In the genomic region with DNA sequence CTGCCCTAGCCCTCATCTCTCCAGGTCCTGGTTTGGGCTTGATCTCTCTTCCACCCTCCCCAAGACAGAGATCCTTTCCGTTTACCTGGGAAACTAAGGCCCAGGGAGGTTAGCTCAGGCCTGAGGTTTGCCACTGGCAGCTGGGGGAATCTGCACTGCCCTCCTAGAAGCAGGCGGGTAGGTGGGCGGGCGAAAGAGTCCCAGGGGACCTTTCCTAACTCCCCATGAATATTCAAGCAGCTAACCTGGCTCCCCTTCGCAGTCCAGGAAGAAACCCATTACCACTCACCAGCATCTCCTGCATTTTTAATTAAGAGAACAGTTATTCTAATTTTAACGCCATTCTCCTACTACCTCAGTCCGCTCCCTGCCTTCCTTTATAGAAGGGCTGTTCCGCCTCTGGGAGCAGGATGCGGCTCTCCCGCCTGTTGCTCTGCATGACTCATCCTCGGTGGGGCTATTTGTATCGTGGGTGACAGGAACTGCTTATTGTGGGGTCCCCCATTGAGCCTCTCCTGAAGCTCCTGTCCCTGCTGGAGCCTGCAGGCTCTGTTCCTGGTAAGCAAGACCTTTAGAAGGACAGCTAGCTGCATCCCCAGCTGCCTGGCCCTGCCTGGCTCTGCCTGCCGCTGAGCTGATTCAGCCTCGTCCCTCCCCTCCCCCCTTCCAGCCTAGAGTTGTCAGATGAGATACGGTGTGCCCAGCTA, we compare ENCODE assay signal across 9 mouse cellular contexts. TPM values are rescaled to one million over a fixed set of nuclear protein-coding genes. Genes with fewer than 3 reads are reported as not detected.
DNase-seq lines count a peak whose midpoint lies in the region; ATAC-seq and TF ChIP-seq lines count a peak whose summit lies in the region.
"Had no signal": no experiment of that assay in that cellular context is flagged by ENCODE, and none has a peak within 500 bp of the region (broad histone marks: within the 10 kb centered on the region; RNA-seq: fewer than 3 reads in every experiment).

No protein-coding gene starts in this region.

- H3K9ac ChIP-seq in ES-E14 (ENCODE audit: insufficient read depth, low read depth, low read length, poor library complexity, severe bottlenecking) = peak overlapping the region; percentile 46; the same call in 1 of the 2 replicates
- no peak overlapping the region for H3K9ac ChIP-seq in forebrain, embryonic 15.5 days (replicated peaks)
- H3K9ac ChIP-seq in midbrain, embryonic 14.5 days (replicated peaks; ENCODE audit: low read length) = peak overlapping the region; percentile 18; the same call in 1 of the 2 replicates

- H3K4me1 ChIP-seq in ES-E14 (ENCODE audit: control insufficient read depth in 2 of 2, insufficient read depth in 2 of 2, low read length in 2 of 2, poor library complexity in 1 of 2) = peaks cover 0 to 26% of the 10 kb centered on the region in 2 experiments; a peak in 2 of 4 replicates
- H3K4me1 ChIP-seq in forebrain, embryonic 15.5 days = peaks cover 7% of the 10 kb centered on the region
- peaks cover 13% of the 10 kb centered on the region for H3K4me1 ChIP-seq in midbrain, embryonic 14.5 days (ENCODE audit: control insufficient read depth, insufficient read depth, low read length)

- no peaks in the 10 kb centered on the region for H3K27me3 ChIP-seq in forebrain, embryonic 15.5 days
- no peaks in the 10 kb centered on the region for H3K27me3 ChIP-seq in midbrain, embryonic 14.5 days (ENCODE audit: control insufficient read depth, insufficient read depth, low read length)

- H3K4me2 ChIP-seq in forebrain, embryonic 15.5 days (replicated peaks) = 0 out of 2 replicates have a peak overlapping the region, but pooled peaks have one; percentile 9
- H3K4me2 ChIP-seq in midbrain, embryonic 14.5 days (ENCODE audit: low read length) = peak overlapping the region; percentile 34

- no peaks in the 10 kb centered on the region for H3K36me3 ChIP-seq in ES-E14 (ENCODE audit: control insufficient read depth, insufficient read depth, low read length, poor library complexity, severe bottlenecking)
- H3K36me3 ChIP-seq in forebrain, embryonic 15.5 days = no peaks in the 10 kb centered on the region
- no peaks in the 10 kb centered on the region for H3K36me3 ChIP-seq in midbrain, embryonic 14.5 days (ENCODE audit: control insufficient read depth, insufficient read depth, low read length)
- H3K36me3 ChIP-seq: G1E had no signal

- in situ Hi-C loops in ES-E14 (cut with MboI; ENCODE audit: low sequenced_read_pairs in 2 of 2, unreplicated experiment in 2 of 2) = no loop called here

- no peaks in the 10 kb centered on the region for H3K9me3 ChIP-seq in ES-E14 (ENCODE audit: control insufficient read depth, insufficient read depth, low read depth, low read length)
- H3K9me3 ChIP-seq in forebrain, embryonic 15.5 days = no peaks in the 10 kb centered on the region
- no peaks in the 10 kb centered on the region for H3K9me3 ChIP-seq in midbrain, embryonic 14.5 days (ENCODE audit: control insufficient read depth, low read length)
- H3K9me3 ChIP-seq: G1E had no signal

- DNase-seq in heart, adult 11 months = peak; percentile 83
- DNase-seq in heart, adult 9 months (ENCODE audit: low spot score in 2 of 2) = no peak
- no peak for DNase-seq in ES-E14 (ENCODE audit: low read depth, low spot score)
- DNase-seq in layer of hippocampus, adult 9-10 months (ENCODE audit: low spot score) = peak; percentile 47
- peak; percentile 76 for DNase-seq in midbrain, embryonic 14.5 days
- DNase-seq in ovary, postnatal 10 days (ENCODE audit: low spot score) = no peak

- WGBS in forebrain, embryonic 15.5 days = 13% methylated on average over 15 of the region's 15 CpGs
- WGBS in midbrain, embryonic 14.5 days = 5% methylated on average over 15 of the region's 15 CpGs

- H3K4me3 ChIP-seq in ES-E14 (ENCODE audit: insufficient read depth in 1 of 2, low read depth in 1 of 2, low read length in 2 of 2, poor library complexity in 1 of 2, severe bottlenecking in 1 of 2) = peak overlapping the region; percentile 34 to 44; a peak in 3 of 4 replicates
- no peak overlapping the region for H3K4me3 ChIP-seq in forebrain, embryonic 15.5 days
- no peak overlapping the region for H3K4me3 ChIP-seq in midbrain, embryonic 14.5 days (replicated peaks; ENCODE audit: low read depth, low read length)

- ATAC-seq in forebrain, embryonic 15.5 days (replicated peaks) = peak; percentile 26; the same call in 1 of the 2 replicates
- peak; percentile 31; the same call in 1 of the 2 replicates for ATAC-seq in midbrain, embryonic 14.5 days (ENCODE audit: low FRiP score, low TSS enrichment)
- ATAC-seq in inflammation-experienced regulatory T-cells, adult 6 months = no peak

- H3K27ac ChIP-seq in ES-E14 (ENCODE audit: insufficient read depth, low read depth, low read length, poor library complexity, severe bottlenecking) = peak overlapping the region; percentile 55; the same call in 1 of the 2 replicates
- H3K27ac ChIP-seq in forebrain, embryonic 15.5 days (replicated peaks) = no peak overlapping the region
- H3K27ac ChIP-seq in midbrain, embryonic 14.5 days (replicated peaks; ENCODE audit: low read depth, low read length) = no peak overlapping the region

TF ChIP-seq in ES-E14, 5 proteins besides CTCF, POLR2A, EP300 and RAD21:
- TF ChIP-seq HCFC1 (IDR thresholded peaks at IDR 0.05; ENCODE audit: borderline replicate concordance, insufficient read depth, low read length) (no peak), MAFK (IDR thresholded peaks at IDR 0.05; ENCODE audit: insufficient read depth, low read depth, low read length) (no peak), ZC3H11A (IDR thresholded peaks at IDR 0.05; ENCODE audit: borderline replicate concordance, low read depth, low read length) (no peak), ZNF384 (IDR thresholded peaks at IDR 0.05; ENCODE audit: low read depth, low read length) (no peak), CHD2 (IDR thresholded peaks at IDR 0.05; ENCODE audit: low read depth, low read length) (no peak)

RNA-seq across cellular contexts. Expression of a gene that starts 12.5 kb away (rescaled TPM):
- 18.8 and 25.4 TPM in 2 replicates for total RNA-seq in ES-E14 (2012; rRNA removed)
- polyA plus RNA-seq in forebrain, embryonic 15.5 days (2015; fragmentation: Nextera tagmentation; extraction: Ambion mirVana) = 15.0 and 16.3 TPM in 2 replicates
- polyA plus RNA-seq in midbrain, embryonic 14.5 days (2014; fragmentation: Nextera tagmentation; extraction: Ambion mirVana) = 29.5 and 35.7 TPM in 2 replicates
- polyA plus RNA-seq in inflammation-experienced regulatory T-cells, adult 6 months (2017; shearing (Covaris generic)) = 10 to 100 TPM in 2 of 3 experiments, 1 to 10 TPM in 1; 9.8 to 12.2 (median 10.0) TPM

Comparison
In these comparisons a context has a peak if more than half of its experiments do, and no peak if none do; other contexts are left out.
1. DNase-seq: peak in heart, adult 11 months (single experiment), layer of hippocampus, adult 9-10 months (single experiment) and midbrain, embryonic 14.5 days (single experiment); none in heart, adult 9 months (0 of 2), ES-E14 (single experiment) and ovary, postnatal 10 days (single experiment).
2. H3K4me3 ChIP-seq: peak in ES-E14 (2 of 2); none in forebrain, embryonic 15.5 days (single experiment) and midbrain, embryonic 14.5 days (single experiment).